Mouse (Mus musculus) small intestine, adult 2 months (tissue): ENCODE data around the gene Sh3pxd2a.

Experiments
- CTCF ChIP-seq: fragments of 200-500 bp; IDR thresholded peaks from 2 replicates; pipeline ENCODE4 v1.5.1; 2012; ENCODE audit warnings: low read depth, mild to moderate bottlenecking, control low read depth, inconsistent platforms, low read length, moderate library complexity, mixed read lengths; ENCODE audit not compliant: insufficient replicate concordance, insufficient read length; ENCODE audit errors: extremely low read depth
- POLR2A ChIP-seq: fragments of 200-500 bp; IDR thresholded peaks from 2 replicates; pipeline ENCODE4 v1.6.1; 2012; ENCODE audit warnings: low read depth, mild to moderate bottlenecking, control low read depth, inconsistent platforms, low read length, moderate library complexity

DNA sequence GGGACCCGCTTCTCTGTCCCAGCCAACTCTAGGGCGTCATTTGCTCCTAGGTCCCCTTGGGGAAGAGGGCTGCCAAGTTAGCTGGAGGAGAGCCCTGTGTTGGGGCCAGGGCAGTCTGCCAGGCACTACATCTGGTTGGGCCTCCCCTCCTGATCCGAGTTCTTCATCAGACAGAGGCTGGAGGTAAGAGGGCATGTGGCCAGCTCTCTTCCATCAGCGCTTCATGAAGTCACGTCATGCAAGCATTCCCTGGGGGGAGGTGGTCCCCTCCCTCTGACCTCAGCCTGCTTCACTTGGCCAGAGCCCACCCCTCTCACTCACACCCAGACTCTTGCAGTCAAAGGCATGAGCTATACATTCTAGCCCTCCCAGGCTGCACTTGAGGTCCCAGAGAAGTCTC is 25.8 kb downstream of the Sh3pxd2a start:
- TF ChIP-seq POLR2A (no peak), CTCF (no peak)
